Mouse (Mus musculus): Measurements from ENCODE around the gene Olfml3.

- no peak for TF ChIP-seq MYOG (IDR thresholded peaks at IDR 0.05; ENCODE audit: control insufficient read depth in 1 of 3, insufficient read depth in 1 of 3, insufficient read length in 2 of 3, low read depth in 2 of 3)
- no peak for TF ChIP-seq USF1 (IDR thresholded peaks at IDR 0.05; ENCODE audit: low read depth)
- TF ChIP-seq MAX (IDR thresholded peaks at IDR 0.05; ENCODE audit: low read depth), result no peak
Observed at GRCm38 (mm10) chr3:103773508-103773907, 35.7 kb upstream of the Olfml3 start.
